Comparison of ENCODE assay signal across 23 mouse cellular contexts in the genomic region with DNA sequence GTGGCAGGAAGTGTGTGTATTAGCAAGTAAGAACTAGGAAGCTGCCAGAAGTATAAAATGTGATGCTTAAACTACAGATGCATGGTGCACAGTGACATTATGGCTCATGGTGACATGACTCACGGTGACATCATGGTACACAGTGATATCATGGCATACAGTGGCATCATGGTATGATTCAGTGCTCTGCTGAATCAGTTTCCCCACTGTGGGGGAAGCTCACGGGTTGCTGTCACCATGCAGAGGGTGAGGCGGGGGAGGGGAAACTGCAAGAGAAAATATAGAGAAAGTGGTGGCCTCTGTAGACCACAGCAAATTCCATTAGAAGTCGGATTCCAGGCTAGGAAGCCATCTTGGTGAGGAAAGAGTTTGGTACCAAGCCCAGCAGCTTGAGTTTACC. TPM values are rescaled to one million over a fixed set of nuclear protein-coding genes. Genes with fewer than 3 reads are reported as not detected.
A peak's percentile ranks its signal among the peaks of the same experiment; 100 is the strongest.
DNase-seq lines count a peak whose midpoint lies in the region; ATAC-seq lines count a peak whose summit lies in the region.
"Had no signal": no experiment of that assay in that cellular context is flagged by ENCODE, and none has a peak within 500 bp of the region (broad histone marks: within the 10 kb centered on the region; RNA-seq: fewer than 3 reads in every experiment).

No protein-coding gene starts in this region.

- 93% methylated on average over 4 of the region's 4 CpGs for WGBS in hindbrain, embryonic 12.5 days
- WGBS in hindbrain, embryonic 11.5 days = 88% methylated on average over 4 of the region's 4 CpGs

- 0 out of 2 replicates have a peak, but pooled peaks have one; percentile 39 for ATAC-seq in hindbrain, embryonic 12.5 days (ENCODE audit: low FRiP score)
- no peak for ATAC-seq in hindbrain, embryonic 11.5 days (ENCODE audit: low FRiP score)
- no peak for ATAC-seq in megakaryocyte-erythroid progenitor cell, adult 5-6 weeks (replicated peaks; ENCODE audit: low FRiP score, low TSS enrichment, poor library complexity, severe bottlenecking)
- ATAC-seq: forebrain, embryonic 16.5 days; hindbrain, embryonic 16.5 days; midbrain, embryonic 16.5 days had no signal

- H3K4me2 ChIP-seq in hindbrain, embryonic 12.5 days (replicated peaks) = no peak overlapping the region
- H3K4me2 ChIP-seq in hindbrain, embryonic 11.5 days (replicated peaks; ENCODE audit: low read depth, low read length) = no peak overlapping the region
- H3K4me2 ChIP-seq: embryonic facial prominence, embryonic 13.5 days; stomach, embryonic 15.5 days had no signal

- no peaks in the 10 kb centered on the region for H3K27me3 ChIP-seq in hindbrain, embryonic 12.5 days
- no peaks in the 10 kb centered on the region for H3K27me3 ChIP-seq in hindbrain, embryonic 11.5 days (ENCODE audit: control insufficient read depth, insufficient read depth, low read length)
- H3K27me3 ChIP-seq: embryonic facial prominence, embryonic 13.5 days; stomach, embryonic 15.5 days had no signal

- no peak for DNase-seq in hindbrain, embryonic 11.5 days (ENCODE audit: low spot score)
- peak; percentile 27 for DNase-seq in thymus, postnatal 0 days (ENCODE audit: low spot score)
- DNase-seq in thymus, postnatal 10 days (ENCODE audit: low spot score in 2 of 2) = no peak
- DNase-seq in Muller cell, postnatal 12 days (ENCODE audit: inconsistent ontology term) = peak; percentile 11
- peak; percentile 69 for DNase-seq in thymus, postnatal 4 days
- no peak for DNase-seq in left cerebral cortex, adult 9 months (ENCODE audit: low spot score in 2 of 2)
- DNase-seq: cerebellum, adult 11 months; cerebellum, postnatal 10 days; heart, adult 18-20 months; heart, postnatal 36 days; kidney, adult 18-20 months; kidney, postnatal 14 days; left cerebral cortex, postnatal 4 days; liver; lung, postnatal 14 days; right cerebral cortex, postnatal 25 days had no signal

- no peak overlapping the region for H3K9ac ChIP-seq in hindbrain, embryonic 12.5 days
- no peak overlapping the region for H3K9ac ChIP-seq in hindbrain, embryonic 11.5 days (ENCODE audit: low read depth, low read length)
- H3K9ac ChIP-seq: embryonic facial prominence, embryonic 13.5 days; stomach, embryonic 15.5 days had no signal

- no peak overlapping the region for H3K27ac ChIP-seq in hindbrain, embryonic 12.5 days
- no peak overlapping the region for H3K27ac ChIP-seq in hindbrain, embryonic 11.5 days (ENCODE audit: low read depth, low read length)
- H3K27ac ChIP-seq: embryonic facial prominence, embryonic 13.5 days; stomach, embryonic 15.5 days had no signal

- peaks cover 2% of the 10 kb centered on the region; the same call in 1 of the 2 replicates for H3K4me1 ChIP-seq in hindbrain, embryonic 12.5 days
- no peaks in the 10 kb centered on the region for H3K4me1 ChIP-seq in hindbrain, embryonic 11.5 days (replicated peaks; ENCODE audit: control insufficient read depth, insufficient read depth, low read length)
- H3K4me1 ChIP-seq: embryonic facial prominence, embryonic 13.5 days; stomach, embryonic 15.5 days had no signal

- H3K36me3 ChIP-seq in hindbrain, embryonic 12.5 days = peaks cover 70% of the 10 kb centered on the region
- peaks cover 4% of the 10 kb centered on the region; the same call in 1 of the 2 replicates for H3K36me3 ChIP-seq in hindbrain, embryonic 11.5 days (ENCODE audit: control insufficient read depth, insufficient read depth, low read length)

- no peaks in the 10 kb centered on the region for H3K9me3 ChIP-seq in hindbrain, embryonic 12.5 days (replicated peaks)
- H3K9me3 ChIP-seq in hindbrain, embryonic 11.5 days (ENCODE audit: control insufficient read depth, low read length) = no peaks in the 10 kb centered on the region
- H3K9me3 ChIP-seq: embryonic facial prominence, embryonic 13.5 days; stomach, embryonic 15.5 days had no signal

- H3K4me3 ChIP-seq in hindbrain, embryonic 12.5 days = no peak overlapping the region
- no peak overlapping the region for H3K4me3 ChIP-seq in hindbrain, embryonic 11.5 days (ENCODE audit: low read depth, low read length)
- H3K4me3 ChIP-seq: embryonic facial prominence, embryonic 13.5 days; stomach, embryonic 15.5 days had no signal

RNA-seq across cellular contexts. Expression of a gene that starts 26.1 kb away (rescaled TPM):
- 26.2 and 26.3 TPM in 2 replicates for polyA plus RNA-seq in hindbrain, embryonic 12.5 days (2016; fragmentation: Nextera tagmentation; extraction: Ambion mirVana)
- polyA plus RNA-seq in hindbrain, embryonic 11.5 days (2014; fragmentation: Nextera tagmentation; extraction: Ambion mirVana) = 24.8 and 30.2 TPM in 2 replicates
- 24.1 and 26.0 TPM in 2 replicates for polyA plus RNA-seq in thymus, postnatal 0 days (2015; fragmentation: Nextera tagmentation; extraction: Ambion mirVana)
- total RNA-seq in megakaryocyte-erythroid progenitor cell, adult 5-6 weeks (2014; fragmentation: Nextera tagmentation) = 16.2 and 16.8 TPM in 2 replicates
- total RNA-seq in megakaryocyte-erythroid progenitor cell, adult 5-6 weeks (2017) = 27.1 and 40.1 TPM in 2 replicates

Comparison
In these comparisons a context has a peak if more than half of its experiments do, and no peak if none do; other contexts are left out.
1. DNase-seq: peak in thymus, postnatal 0 days (single experiment), Muller cell, postnatal 12 days (single experiment) and thymus, postnatal 4 days (single experiment); none in hindbrain, embryonic 11.5 days (single experiment), thymus, postnatal 10 days (0 of 2) and left cerebral cortex, adult 9 months (0 of 2).